Mouse (Mus musculus): ENCODE measurements around the gene Amigo2.
A peak's percentile ranks its signal among the peaks of the same experiment; 100 is the strongest.

Amigo2 gene

DNA sequence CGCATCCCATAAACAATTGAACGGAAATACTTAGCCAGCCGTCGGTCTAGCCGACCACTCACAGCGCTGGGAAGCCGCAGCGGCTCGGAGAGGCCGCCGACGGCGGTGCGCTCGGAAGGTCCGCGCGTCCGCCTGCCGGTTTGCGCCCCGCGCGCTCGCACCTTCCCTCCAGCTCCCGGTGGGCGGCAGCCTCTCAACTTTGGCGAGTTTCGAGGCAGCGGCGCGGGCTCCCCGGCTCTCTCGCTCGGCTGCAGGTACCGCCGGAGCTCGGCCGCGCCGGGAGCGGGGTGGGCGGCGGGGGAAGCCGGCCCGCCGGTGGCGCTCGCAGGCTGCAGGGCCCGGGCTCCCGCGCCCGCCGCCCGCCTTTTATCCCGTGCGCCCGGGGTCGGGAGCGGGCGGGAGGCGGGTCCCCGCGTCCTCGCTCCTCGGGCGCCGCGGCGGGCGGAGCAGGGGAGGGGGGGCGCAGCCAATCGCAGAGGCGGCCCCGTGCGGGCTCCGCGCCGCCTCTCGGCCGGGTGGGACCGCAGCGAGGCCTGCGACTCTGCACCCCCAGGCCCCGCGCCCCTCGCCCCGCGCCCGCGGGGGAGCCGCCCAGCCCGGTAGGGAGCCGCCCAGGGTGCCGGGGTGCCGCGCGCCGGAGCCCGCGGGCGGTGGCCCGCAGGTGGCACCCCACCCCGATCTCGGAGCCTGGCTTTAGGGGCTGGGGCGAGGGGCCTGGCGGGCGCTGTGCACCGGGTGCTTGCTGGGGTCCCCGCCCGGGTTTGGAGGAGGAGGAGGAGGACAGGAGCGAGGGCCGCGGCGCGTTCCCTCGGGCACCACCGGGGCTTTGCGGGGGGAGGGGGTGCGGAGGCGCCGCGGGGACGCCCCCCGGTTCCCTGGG is at the start of gene Amigo2, which contains the start of gene Pced1b:
Gene Amigo2 (minus strand): TSS at position 377 of the 880 bp plus-strand sequence.
Gene Pced1b (plus strand): TSS at position 197 of the 880 bp plus-strand sequence.
- peak; percentile 12 to 26 for DNase-seq

DNA sequence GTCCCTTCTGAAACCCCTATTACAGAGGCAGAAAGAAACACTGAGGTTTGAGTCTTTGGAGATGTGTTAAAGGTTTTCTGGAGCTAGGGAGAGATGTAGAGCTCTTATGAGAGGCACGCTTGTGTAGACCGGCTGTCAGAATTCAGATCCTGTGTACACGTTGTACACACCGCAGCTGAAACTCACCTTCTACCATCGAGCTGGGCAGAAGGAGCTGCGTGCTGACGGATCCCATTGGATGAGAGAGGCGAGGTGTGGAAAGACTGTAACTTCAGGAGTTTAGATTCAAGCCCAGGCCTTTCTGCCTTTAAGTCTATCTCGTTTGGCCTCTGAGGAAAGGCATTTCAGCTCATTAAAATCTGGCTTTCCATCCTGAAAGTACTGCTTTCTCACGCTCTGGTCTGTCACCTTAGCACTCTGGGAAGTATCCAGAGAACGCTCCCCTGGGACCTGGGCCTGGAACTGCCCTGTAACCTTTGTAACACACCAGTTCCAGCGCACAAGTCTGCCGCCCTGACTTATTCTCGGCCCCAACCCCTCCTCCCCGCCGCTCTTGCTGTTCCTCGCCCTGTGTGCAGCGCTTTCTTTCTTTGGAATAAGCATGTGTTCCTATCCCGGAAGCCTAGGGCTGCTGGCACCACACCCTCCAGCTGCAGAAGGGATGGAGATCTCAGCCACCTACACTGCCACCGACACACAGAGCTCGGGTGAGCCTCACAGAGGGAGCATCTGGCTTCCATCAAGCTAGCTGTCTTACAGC is 44.4 kb upstream of the Amigo2 start:
- DNase-seq, result no peak

DNA sequence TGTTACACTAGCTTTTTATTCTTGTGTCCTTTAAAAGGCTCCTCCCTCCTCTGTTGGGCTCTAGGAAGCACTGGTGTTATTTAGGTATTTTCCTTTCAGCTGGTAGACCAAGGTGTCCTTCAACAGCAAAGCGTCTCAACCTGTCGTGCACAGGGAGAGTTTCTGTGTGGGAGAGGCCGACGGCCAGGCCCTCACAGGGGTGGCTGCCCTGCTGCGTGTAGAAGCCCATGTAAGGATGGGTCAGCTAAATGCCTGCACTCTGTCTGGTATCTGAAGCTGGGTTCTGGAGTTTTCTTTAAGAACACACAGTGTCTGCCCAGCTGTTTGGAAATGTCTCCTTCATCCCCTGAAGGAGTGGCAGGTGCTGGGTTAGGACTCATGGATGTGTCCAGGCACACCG is 43.3 kb upstream of the Amigo2 start:
- DNase-seq, result no peak

DNA sequence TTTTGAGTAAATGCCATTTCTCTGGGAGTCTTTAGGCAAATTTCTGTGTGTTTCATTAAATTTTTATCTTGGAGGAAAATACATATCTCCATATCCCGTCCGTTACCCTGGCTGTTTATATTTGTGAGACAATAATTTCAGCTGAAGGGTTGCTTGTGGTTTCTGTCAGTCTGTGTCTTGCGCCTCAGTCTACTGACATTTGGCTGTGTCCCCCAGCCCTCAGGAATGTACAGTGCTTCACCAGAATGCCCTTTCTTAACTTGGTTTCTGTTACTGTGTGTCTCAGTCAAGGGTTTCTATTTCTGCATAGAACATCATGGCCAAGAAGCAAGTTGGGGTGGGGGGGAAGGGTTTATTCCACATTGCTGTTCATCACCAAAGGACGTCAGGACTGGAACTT is 42.1 kb upstream of the Amigo2 start:
- no peak for DNase-seq

- no peak for DNase-seq
These were observed 41.6 kb upstream of the Amigo2 start for GRCm38 (mm10) chr15:97288690-97289089.

GRCm38 (mm10) chr15:97287436-97288143 is 40.5 kb upstream of the Amigo2 start:
- DNase-seq, result no peak

- no peak for DNase-seq
These were observed 39.6 kb upstream of the Amigo2 start for GRCm38 (mm10) chr15:97286731-97287130.

- DNase-seq, result no peak
These were observed 38.7 kb upstream of the Amigo2 start for GRCm38 (mm10) chr15:97285665-97286212.

GRCm38 (mm10) chr15:97284201-97284600 is 37.1 kb upstream of the Amigo2 start:
- no peak for DNase-seq

GRCm38 (mm10) chr15:97282572-97282881 is 35.4 kb upstream of the Amigo2 start:
- DNase-seq, result no peak

GRCm38 (mm10) chr15:97281712-97282571 is 34.9 kb upstream of the Amigo2 start:
- DNase-seq, result no peak

DNA sequence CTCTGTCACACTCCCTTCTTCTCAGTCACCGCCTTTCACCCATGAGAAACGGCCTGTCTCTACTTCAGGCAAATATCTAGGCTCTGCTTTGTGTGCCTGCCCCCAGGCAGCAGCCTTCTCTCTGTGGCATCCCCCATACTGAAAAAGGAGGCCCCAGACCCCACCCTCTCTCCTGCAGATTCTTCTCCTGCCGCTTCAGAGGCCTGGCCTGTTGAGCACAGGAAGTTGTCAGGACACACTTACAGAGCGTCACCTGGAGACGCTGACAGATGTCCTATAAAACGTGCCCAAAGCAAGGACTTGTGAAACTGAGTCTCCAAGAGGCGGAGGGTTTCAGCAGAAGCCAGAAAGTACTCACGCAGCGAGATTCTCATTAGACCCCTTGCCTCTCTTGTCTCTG is 33.7 kb upstream of the Amigo2 start:
- DNase-seq, result no peak

GRCm38 (mm10) chr15:97280131-97280530 is 33.0 kb upstream of the Amigo2 start:
- DNase-seq, result no peak

- no peak for DNase-seq
These were observed 31.4 kb upstream of the Amigo2 start for GRCm38 (mm10) chr15:97278340-97278948.

GRCm38 (mm10) chr15:97277328-97277727 is 30.2 kb upstream of the Amigo2 start:
- DNase-seq, result no peak

- no peak for DNase-seq
These were observed 29.6 kb upstream of the Amigo2 start for GRCm38 (mm10) chr15:97276660-97277153.

DNA sequence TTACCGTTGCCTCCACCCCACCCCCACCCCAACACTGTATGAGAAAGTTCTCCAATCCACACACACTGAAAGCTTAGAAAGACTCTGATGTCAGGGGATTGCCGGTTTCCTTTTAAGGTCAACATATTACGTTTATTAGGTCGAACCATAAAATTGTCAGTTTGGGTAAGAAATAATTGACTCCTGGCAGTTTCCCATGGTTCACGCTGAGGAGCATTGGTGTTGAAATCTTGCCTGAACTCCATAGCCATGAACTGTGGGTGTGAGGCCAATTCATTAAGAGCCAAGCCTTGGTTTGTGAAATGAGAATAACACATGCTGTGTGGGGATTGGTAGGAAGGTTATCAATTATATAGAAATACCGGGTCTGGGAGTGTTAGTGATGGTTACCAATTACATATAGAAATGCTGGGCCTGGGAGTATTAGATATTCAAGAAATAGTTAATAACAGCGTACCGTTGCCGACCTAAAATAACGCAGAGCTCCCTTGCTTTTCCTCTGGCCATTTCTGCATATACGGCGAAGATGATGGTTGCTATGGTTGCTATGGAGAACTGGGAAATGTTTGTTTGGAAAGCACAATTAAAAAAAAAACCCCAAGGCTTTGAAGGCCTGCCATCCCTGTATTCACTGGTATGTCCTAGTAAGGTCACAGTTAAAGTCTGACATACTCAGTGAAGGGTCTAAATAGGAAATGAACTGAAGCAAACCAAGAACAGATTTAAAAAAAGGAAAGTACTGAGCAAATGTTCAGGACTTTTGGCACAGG is 28.7 kb upstream of the Amigo2 start:
- DNase-seq, result no peak

DNA sequence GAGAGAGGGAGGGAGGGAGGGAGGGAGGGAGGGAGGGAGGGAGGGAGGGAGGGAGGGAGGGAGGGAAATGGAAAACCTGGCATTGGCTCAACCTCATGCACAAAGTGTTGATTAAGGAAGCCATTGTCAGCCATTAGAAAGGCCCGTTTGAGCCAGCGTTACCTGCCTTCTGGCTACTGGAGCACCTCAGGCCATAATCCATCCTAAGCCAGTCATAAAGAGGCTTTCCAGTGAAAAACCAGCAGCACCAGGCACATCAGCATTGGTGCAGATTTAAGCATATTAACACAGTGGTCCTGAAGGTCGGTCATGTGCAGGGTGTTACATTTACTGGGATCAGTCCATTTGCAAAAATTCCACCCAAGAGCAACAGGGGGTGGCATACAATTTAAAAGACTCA is 25.7 kb upstream of the Amigo2 start:
- no peak for DNase-seq

GRCm38 (mm10) chr15:97271985-97272697 is 25.1 kb upstream of the Amigo2 start:
- no peak for DNase-seq
